Comparison of ENCODE assay signal across 31 mouse cellular contexts in genomic region chr7:19230899-19231298, GRCm38 (mm10). TPM values are rescaled to one million over a fixed set of nuclear protein-coding genes. Genes with fewer than 3 reads are reported as not detected.
A peak's percentile ranks its signal among the peaks of the same experiment; 100 is the strongest.
DNase-seq lines count a peak whose midpoint lies in the region; ATAC-seq and TF ChIP-seq lines count a peak whose summit lies in the region.
"Had no signal": no experiment of that assay in that cellular context is flagged by ENCODE, and none has a peak within 500 bp of the region (broad histone marks: within the 10 kb centered on the region; RNA-seq: fewer than 3 reads in every experiment).

No protein-coding gene starts in this region.

- no peak overlapping the region for H3K27ac ChIP-seq in hindbrain, embryonic 13.5 days
- H3K27ac ChIP-seq in hindbrain, postnatal 0 days: no peak overlapping the region
- H3K27ac ChIP-seq in liver, embryonic 13.5 days: 0 out of 2 replicates have a peak overlapping the region, but pooled peaks have one; percentile 7
- no peak overlapping the region for H3K27ac ChIP-seq in liver, postnatal 0 days (ENCODE audit: low read depth)
- no peak overlapping the region for H3K27ac ChIP-seq in intestine, embryonic 15.5 days
- H3K27ac ChIP-seq in intestine, embryonic 16.5 days (ENCODE audit: low read length): peak overlapping the region; percentile 61; the same call in 1 of the 2 replicates
- H3K27ac ChIP-seq: embryonic facial prominence, embryonic 15.5 days; forebrain, embryonic 13.5 days; hindbrain, embryonic 10.5 days; limb, embryonic 10.5 days; limb, embryonic 15.5 days; macrophage; neural tube, embryonic 13.5 days had no signal

- TF ChIP-seq EP300 in liver, postnatal 0 days (IDR thresholded peaks at IDR 0.05; ENCODE audit: low read depth): no peak

- no peak overlapping the region for H3K4me3 ChIP-seq in hindbrain, embryonic 13.5 days
- no peak overlapping the region for H3K4me3 ChIP-seq in hindbrain, postnatal 0 days (ENCODE audit: low read length)
- H3K4me3 ChIP-seq in liver, embryonic 13.5 days (replicated peaks): no peak overlapping the region
- H3K4me3 ChIP-seq in liver, postnatal 0 days (ENCODE audit: low read depth, low read length): no peak overlapping the region
- H3K4me3 ChIP-seq in intestine, embryonic 15.5 days (replicated peaks): no peak overlapping the region
- no peak overlapping the region for H3K4me3 ChIP-seq in intestine, embryonic 16.5 days (ENCODE audit: low read length)
- H3K4me3 ChIP-seq: embryonic facial prominence, embryonic 15.5 days; forebrain, embryonic 13.5 days; heart, embryonic 10.5 days; limb, embryonic 10.5 days; limb, embryonic 15.5 days; myocyte had no signal

- H3K4me2 ChIP-seq in hindbrain, embryonic 13.5 days: no peak overlapping the region
- H3K4me2 ChIP-seq in hindbrain, postnatal 0 days (ENCODE audit: low read depth, low read length): no peak overlapping the region
- no peak overlapping the region for H3K4me2 ChIP-seq in liver, embryonic 13.5 days
- H3K4me2 ChIP-seq in liver, postnatal 0 days (ENCODE audit: low read depth, low read length): no peak overlapping the region
- no peak overlapping the region for H3K4me2 ChIP-seq in intestine, embryonic 15.5 days (replicated peaks)
- no peak overlapping the region for H3K4me2 ChIP-seq in intestine, embryonic 16.5 days (ENCODE audit: low read depth, low read length)
- H3K4me2 ChIP-seq: embryonic facial prominence, embryonic 15.5 days; forebrain, embryonic 13.5 days; limb, embryonic 15.5 days; neural tube, embryonic 13.5 days had no signal

- no peak for TF ChIP-seq CTCF in hindbrain, postnatal 0 days (IDR thresholded peaks at IDR 0.05; ENCODE audit: low read depth)
- no peak for TF ChIP-seq CTCF in liver, postnatal 0 days (IDR thresholded peaks at IDR 0.05; ENCODE audit: low read depth)

- peaks cover 15% of the 10 kb centered on the region for H3K36me3 ChIP-seq in hindbrain, embryonic 13.5 days
- H3K36me3 ChIP-seq in hindbrain, postnatal 0 days (ENCODE audit: insufficient read depth, low read length): no peaks in the 10 kb centered on the region
- H3K36me3 ChIP-seq in liver, embryonic 13.5 days: peaks cover 29% of the 10 kb centered on the region
- peaks cover 7% of the 10 kb centered on the region; the same call in 1 of the 2 replicates for H3K36me3 ChIP-seq in liver, postnatal 0 days (replicated peaks; ENCODE audit: insufficient read depth, low read length)
- H3K36me3 ChIP-seq in intestine, embryonic 15.5 days: no peaks in the 10 kb centered on the region
- H3K36me3 ChIP-seq in intestine, embryonic 16.5 days (ENCODE audit: control insufficient read depth, insufficient read depth, low read length): no peaks in the 10 kb centered on the region

- DNase-seq in hindbrain, postnatal 0 days (ENCODE audit: low spot score): no peak
- DNase-seq in liver, embryonic 13.5 days: no peak
- no peak for DNase-seq in liver, postnatal 0 days
- DNase-seq in embryo, embryonic 10 days (ENCODE audit: low spot score): no peak
- DNase-seq: adrenal gland, postnatal 25 days; B cell, adult 2 months; gastrocnemius, postnatal 14 days; heart, adult 11 months; heart, postnatal 10 days; kidney, postnatal 10 days; layer of hippocampus, postnatal 36 days; lung, adult 2 months; lung, postnatal 10 days; thymus, adult 18-20 months; thymus, postnatal 25 days had no signal

- ATAC-seq in hindbrain, embryonic 13.5 days (ENCODE audit: low FRiP score): no peak
- no peak for ATAC-seq in hindbrain, postnatal 0 days
- no peak for ATAC-seq in liver, embryonic 13.5 days (ENCODE audit: low read depth)
- ATAC-seq in liver, postnatal 0 days: no peak
- no peak for ATAC-seq in intestine, embryonic 15.5 days
- ATAC-seq in intestine, embryonic 16.5 days: no peak
- ATAC-seq: forebrain, embryonic 13.5 days; hindbrain, embryonic 16.5 days had no signal

- H3K4me1 ChIP-seq in hindbrain, embryonic 13.5 days (replicated peaks): peaks cover 30% of the 10 kb centered on the region
- peaks cover 4% of the 10 kb centered on the region for H3K4me1 ChIP-seq in hindbrain, postnatal 0 days (ENCODE audit: insufficient read depth, low read length)
- H3K4me1 ChIP-seq in liver, embryonic 13.5 days (replicated peaks): peaks cover 64% of the 10 kb centered on the region
- peaks cover 31% of the 10 kb centered on the region for H3K4me1 ChIP-seq in liver, postnatal 0 days (ENCODE audit: insufficient read depth)
- H3K4me1 ChIP-seq in intestine, embryonic 15.5 days (replicated peaks): peaks cover 29% of the 10 kb centered on the region
- H3K4me1 ChIP-seq in intestine, embryonic 16.5 days (ENCODE audit: control insufficient read depth, insufficient read depth, low read length): peaks cover 38% of the 10 kb centered on the region

- H3K27me3 ChIP-seq in hindbrain, embryonic 13.5 days: no peaks in the 10 kb centered on the region
- no peaks in the 10 kb centered on the region for H3K27me3 ChIP-seq in hindbrain, postnatal 0 days (ENCODE audit: insufficient read depth, low read length)
- H3K27me3 ChIP-seq in liver, embryonic 13.5 days: no peaks in the 10 kb centered on the region
- no peaks in the 10 kb centered on the region for H3K27me3 ChIP-seq in liver, postnatal 0 days (ENCODE audit: insufficient read depth, low read length)
- H3K27me3 ChIP-seq in intestine, embryonic 15.5 days (replicated peaks): no peaks in the 10 kb centered on the region
- H3K27me3 ChIP-seq in intestine, embryonic 16.5 days (replicated peaks; ENCODE audit: control insufficient read depth, insufficient read depth, low read length): no peaks in the 10 kb centered on the region
- H3K27me3 ChIP-seq: embryonic facial prominence, embryonic 15.5 days; forebrain, embryonic 13.5 days; limb, embryonic 15.5 days; neural tube, embryonic 13.5 days had no signal

- H3K9me3 ChIP-seq in hindbrain, embryonic 13.5 days: no peaks in the 10 kb centered on the region
- no peaks in the 10 kb centered on the region for H3K9me3 ChIP-seq in hindbrain, postnatal 0 days (ENCODE audit: low read length)
- H3K9me3 ChIP-seq in liver, embryonic 13.5 days (replicated peaks): no peaks in the 10 kb centered on the region
- no peaks in the 10 kb centered on the region for H3K9me3 ChIP-seq in liver, postnatal 0 days (ENCODE audit: low read length)
- H3K9me3 ChIP-seq in intestine, embryonic 15.5 days: no peaks in the 10 kb centered on the region
- H3K9me3 ChIP-seq in intestine, embryonic 16.5 days (ENCODE audit: control insufficient read depth, low read length): no peaks in the 10 kb centered on the region
- H3K9me3 ChIP-seq: embryonic facial prominence, embryonic 15.5 days; forebrain, embryonic 13.5 days; heart, embryonic 10.5 days; limb, embryonic 10.5 days; limb, embryonic 15.5 days; neural tube, embryonic 13.5 days had no signal

- peak overlapping the region; percentile 82; the same call in 1 of the 2 replicates for H3K9ac ChIP-seq in hindbrain, embryonic 13.5 days
- no peak overlapping the region for H3K9ac ChIP-seq in hindbrain, postnatal 0 days (replicated peaks; ENCODE audit: low read length)
- H3K9ac ChIP-seq in liver, embryonic 13.5 days: 0 out of 2 replicates have a peak overlapping the region, but pooled peaks have one; percentile 18
- H3K9ac ChIP-seq in liver, postnatal 0 days (replicated peaks): no peak overlapping the region
- 0 out of 2 replicates have a peak overlapping the region, but pooled peaks have one; percentile 13 for H3K9ac ChIP-seq in intestine, embryonic 15.5 days
- H3K9ac ChIP-seq in intestine, embryonic 16.5 days (ENCODE audit: low read depth, low read length): no peak overlapping the region
- H3K9ac ChIP-seq: embryonic facial prominence, embryonic 15.5 days; limb, embryonic 15.5 days had no signal

- 96% methylated on average over 5 of the region's 5 CpGs for WGBS in hindbrain, embryonic 13.5 days
- 94% methylated on average over 5 of the region's 5 CpGs for WGBS in hindbrain, postnatal 0 days
- WGBS in liver, embryonic 13.5 days (ENCODE audit: insufficient replicate concordance): 92% methylated on average over 5 of the region's 5 CpGs
- WGBS in liver, postnatal 0 days (ENCODE audit: insufficient replicate concordance): 90% methylated on average over 5 of the region's 5 CpGs
- WGBS in intestine, embryonic 15.5 days: 93% methylated on average over 5 of the region's 5 CpGs
- WGBS in intestine, embryonic 16.5 days: 95% methylated on average over 5 of the region's 5 CpGs

RNA-seq across cellular contexts. Expression of gene Opa3, which starts 2.8 kb away (rescaled TPM):
- polyA plus RNA-seq in hindbrain, embryonic 13.5 days (2015; fragmentation: Nextera tagmentation; extraction: Ambion mirVana): 36.9 and 37.1 TPM in 2 replicates
- total RNA-seq in hindbrain, postnatal 0 days (2014; rRNA removed): 44.2 and 47.7 TPM in 2 replicates
- 34.6 and 37.1 TPM in 2 replicates for polyA plus RNA-seq in hindbrain, postnatal 0 days (2015; fragmentation: Nextera tagmentation; extraction: Ambion mirVana)
- 17.3 and 18.8 TPM in 2 replicates for polyA plus RNA-seq in liver, embryonic 13.5 days (2015; fragmentation: Nextera tagmentation; extraction: Ambion mirVana)
- polyA plus RNA-seq in liver, postnatal 0 days (2015; fragmentation: Nextera tagmentation; extraction: Ambion mirVana): 8.7 and 9.7 TPM in 2 replicates
- polyA plus RNA-seq in intestine, embryonic 15.5 days (2015; fragmentation: Nextera tagmentation; extraction: Ambion mirVana): 36.8 and 39.4 TPM in 2 replicates
- polyA plus RNA-seq in intestine, embryonic 16.5 days (2015; fragmentation: Nextera tagmentation; extraction: Ambion mirVana): 40.6 and 40.9 TPM in 2 replicates

RNA-seq across cellular contexts. Expression of gene Gpr4, which starts 18.6 kb away (rescaled TPM):
- 1.8 and 2.3 TPM in 2 replicates for polyA plus RNA-seq in hindbrain, embryonic 13.5 days (2015; fragmentation: Nextera tagmentation; extraction: Ambion mirVana)
- total RNA-seq in hindbrain, postnatal 0 days (2014; rRNA removed): 3.8 and 4.5 TPM in 2 replicates
- 4.1 and 4.4 TPM in 2 replicates for polyA plus RNA-seq in hindbrain, postnatal 0 days (2015; fragmentation: Nextera tagmentation; extraction: Ambion mirVana)
- polyA plus RNA-seq in liver, embryonic 13.5 days (2015; fragmentation: Nextera tagmentation; extraction: Ambion mirVana): 0.31 and 0.48 TPM in 2 replicates
- 0.74 and 0.83 TPM in 2 replicates for polyA plus RNA-seq in liver, postnatal 0 days (2015; fragmentation: Nextera tagmentation; extraction: Ambion mirVana)
- polyA plus RNA-seq in intestine, embryonic 15.5 days (2015; fragmentation: Nextera tagmentation; extraction: Ambion mirVana): 1.4 and 1.5 TPM in 2 replicates
- polyA plus RNA-seq in intestine, embryonic 16.5 days (2015; fragmentation: Nextera tagmentation; extraction: Ambion mirVana): 1.6 and 2.1 TPM in 2 replicates
- total RNA-seq: megakaryocyte-erythroid progenitor cell, adult 5-6 weeks had no signal

RNA-seq across cellular contexts. Expression of gene Vasp, which starts 40.7 kb away (rescaled TPM):
- polyA plus RNA-seq in hindbrain, embryonic 13.5 days (2015; fragmentation: Nextera tagmentation; extraction: Ambion mirVana): 38.5 and 39.7 TPM in 2 replicates
- total RNA-seq in hindbrain, postnatal 0 days (2014; rRNA removed): 62.6 and 68.3 TPM in 2 replicates
- 35.5 and 37.0 TPM in 2 replicates for polyA plus RNA-seq in hindbrain, postnatal 0 days (2015; fragmentation: Nextera tagmentation; extraction: Ambion mirVana)
- 45.6 and 46.7 TPM in 2 replicates for polyA plus RNA-seq in liver, embryonic 13.5 days (2015; fragmentation: Nextera tagmentation; extraction: Ambion mirVana)
- 36.2 and 36.4 TPM in 2 replicates for polyA plus RNA-seq in liver, postnatal 0 days (2015; fragmentation: Nextera tagmentation; extraction: Ambion mirVana)
- polyA plus RNA-seq in intestine, embryonic 15.5 days (2015; fragmentation: Nextera tagmentation; extraction: Ambion mirVana): 109 and 114 TPM in 2 replicates
- 106 and 120 TPM in 2 replicates for polyA plus RNA-seq in intestine, embryonic 16.5 days (2015; fragmentation: Nextera tagmentation; extraction: Ambion mirVana)

RNA-seq across cellular contexts. Expression of gene Ppm1n, which starts 49.0 kb away (rescaled TPM):
- polyA plus RNA-seq in hindbrain, embryonic 13.5 days (2015; fragmentation: Nextera tagmentation; extraction: Ambion mirVana): 0.49 and 0.69 TPM in 2 replicates
- total RNA-seq in hindbrain, postnatal 0 days (2014; rRNA removed): 2.1 and 2.9 TPM in 2 replicates
- polyA plus RNA-seq in hindbrain, postnatal 0 days (2015; fragmentation: Nextera tagmentation; extraction: Ambion mirVana): 2.0 and 2.5 TPM in 2 replicates
- not detected in 2 replicates for polyA plus RNA-seq in liver, embryonic 13.5 days (2015; fragmentation: Nextera tagmentation; extraction: Ambion mirVana)
- 0.15 TPM in 1 of 2 replicates, not detected in the other for polyA plus RNA-seq in liver, postnatal 0 days (2015; fragmentation: Nextera tagmentation; extraction: Ambion mirVana)
- polyA plus RNA-seq in intestine, embryonic 15.5 days (2015; fragmentation: Nextera tagmentation; extraction: Ambion mirVana): 0.14 and 0.34 TPM in 2 replicates
- 0.29 and 0.32 TPM in 2 replicates for polyA plus RNA-seq in intestine, embryonic 16.5 days (2015; fragmentation: Nextera tagmentation; extraction: Ambion mirVana)
- total RNA-seq: adrenal gland, adult 18-20 months; adrenal gland, postnatal 25 days; gastrocnemius, postnatal 14 days; megakaryocyte-erythroid progenitor cell, adult 5-6 weeks had no signal
- polyA plus RNA-seq: macrophage; stomach, embryonic 14.5 days had no signal

RNA-seq across cellular contexts. Expression of gene Rtn2, which starts 51.5 kb away (rescaled TPM):
- polyA plus RNA-seq in hindbrain, embryonic 13.5 days (2015; fragmentation: Nextera tagmentation; extraction: Ambion mirVana): 101 and 104 TPM in 2 replicates
- 151 and 155 TPM in 2 replicates for total RNA-seq in hindbrain, postnatal 0 days (2014; rRNA removed)
- polyA plus RNA-seq in hindbrain, postnatal 0 days (2015; fragmentation: Nextera tagmentation; extraction: Ambion mirVana): 98.4 and 101 TPM in 2 replicates
- polyA plus RNA-seq in liver, embryonic 13.5 days (2015; fragmentation: Nextera tagmentation; extraction: Ambion mirVana): 4.0 and 4.1 TPM in 2 replicates
- 1.5 and 4.6 TPM in 2 replicates for polyA plus RNA-seq in liver, postnatal 0 days (2015; fragmentation: Nextera tagmentation; extraction: Ambion mirVana)
- 11.3 and 12.5 TPM in 2 replicates for polyA plus RNA-seq in intestine, embryonic 15.5 days (2015; fragmentation: Nextera tagmentation; extraction: Ambion mirVana)
- polyA plus RNA-seq in intestine, embryonic 16.5 days (2015; fragmentation: Nextera tagmentation; extraction: Ambion mirVana): 10.3 and 11.8 TPM in 2 replicates
- total RNA-seq: megakaryocyte-erythroid progenitor cell, adult 5-6 weeks had no signal

Comparison
In these comparisons a context has a peak if more than half of its experiments do, and no peak if none do; other contexts are left out.
1. H3K27ac ChIP-seq: peak in liver, embryonic 13.5 days (single experiment) and intestine, embryonic 16.5 days (single experiment); none in hindbrain, embryonic 13.5 days (single experiment), hindbrain, postnatal 0 days (single experiment), liver, postnatal 0 days (single experiment) and intestine, embryonic 15.5 days (single experiment).
2. H3K9ac ChIP-seq: peak in hindbrain, embryonic 13.5 days (single experiment), liver, embryonic 13.5 days (single experiment) and intestine, embryonic 15.5 days (single experiment); none in hindbrain, postnatal 0 days (single experiment), liver, postnatal 0 days (single experiment) and intestine, embryonic 16.5 days (single experiment).